Mouse (Mus musculus): ENCODE measurements around the gene Nucb1. TPM values are rescaled to one million over a fixed set of nuclear protein-coding genes. Genes with fewer than 3 reads are reported as not detected.
"Not testable (repeated sequence)": the region's sequence is repeated elsewhere in the genome, so short reads cannot be mapped to it uniquely, and the experiment has no call there.

Gene Nucb1
- polyA plus RNA-seq, 1 experiment from 2014 or later, result 125 TPM

GRCm38 (mm10) chr7:45538163-45539041 is 28.2 kb upstream of the Nucb1 start:
- peak overlapping the region; percentile 62 for H3K4me3 ChIP-seq
- peak; percentile 57 for DNase-seq (ENCODE audit: low spot score)
- peaks cover 13% of the 10 kb centered on the region for H3K4me1 ChIP-seq
- no peaks in the 10 kb centered on the region for H3K36me3 ChIP-seq
- WGBS, result 3% methylated on average over 29 of the region's 29 CpGs
- H3K27ac ChIP-seq, result peak overlapping the region; percentile 72
- no peaks in the 10 kb centered on the region for H3K27me3 ChIP-seq (ENCODE audit: low read depth, poor library complexity, severe bottlenecking)
- H3K9me3 ChIP-seq (replicated peaks), result no peaks in the 10 kb centered on the region

GRCm38 (mm10) chr7:45537602-45538001 is 27.4 kb upstream of the Nucb1 start:
- H3K27me3 ChIP-seq (ENCODE audit: low read depth, poor library complexity, severe bottlenecking), result no peaks in the 10 kb centered on the region
- DNase-seq (ENCODE audit: low spot score), result no peak
- no peaks in the 10 kb centered on the region for H3K36me3 ChIP-seq
- H3K27ac ChIP-seq, result peak overlapping the region; percentile 72
- no peaks in the 10 kb centered on the region for H3K9me3 ChIP-seq (replicated peaks)
- WGBS, result 78% methylated on average over 10 of the region's 10 CpGs
- peak overlapping the region; percentile 62 for H3K4me3 ChIP-seq
- peaks cover 13% of the 10 kb centered on the region for H3K4me1 ChIP-seq

GRCm38 (mm10) chr7:45535676-45536075 is 25.5 kb upstream of the Nucb1 start:
- H3K36me3 ChIP-seq, result no peaks in the 10 kb centered on the region
- DNase-seq (ENCODE audit: low spot score), result no peak
- no peak overlapping the region for H3K4me3 ChIP-seq
- 76% methylated on average over 1 of the region's 1 CpGs for WGBS
- no peaks in the 10 kb centered on the region for H3K9me3 ChIP-seq (replicated peaks)
- peaks cover 14% of the 10 kb centered on the region for H3K4me1 ChIP-seq
- H3K27me3 ChIP-seq (ENCODE audit: low read depth, poor library complexity, severe bottlenecking), result 0 out of 2 replicates have a peak, but pooled peaks cover under 1% of the 10 kb centered on the region
- H3K27ac ChIP-seq, result no peak overlapping the region

- H3K4me3 ChIP-seq, result no peak overlapping the region
- H3K9me3 ChIP-seq (replicated peaks), result no peaks in the 10 kb centered on the region
- DNase-seq (ENCODE audit: low spot score), result no peak
- 0 out of 2 replicates have a peak overlapping the region, but pooled peaks have one; percentile 12 for H3K27ac ChIP-seq
- H3K36me3 ChIP-seq, result no peaks in the 10 kb centered on the region
- peaks cover 18% of the 10 kb centered on the region for H3K4me1 ChIP-seq
- 86% methylated on average over 2 of the region's 2 CpGs for WGBS
- H3K27me3 ChIP-seq (ENCODE audit: low read depth, poor library complexity, severe bottlenecking), result 0 out of 2 replicates have a peak, but pooled peaks cover 3% of the 10 kb centered on the region
Measured at GRCm38 (mm10) chr7:45530643-45531042, 20.4 kb upstream of the Nucb1 start.

GRCm38 (mm10) chr7:45529461-45529860 is 19.3 kb upstream of the Nucb1 start:
- Histone ChIP-seq H3K36me3 (peaks cover 5% of the 10 kb centered on the region), H3K4me1 (peaks cover 29% of the 10 kb centered on the region), H3K27ac (peak overlapping the region; percentile 14), H3K9me3 (replicated peaks) (no peaks in the 10 kb centered on the region), H3K4me3 (peak overlapping the region; percentile 9; the same call in 1 of the 2 replicates), H3K27me3 (ENCODE audit: low read depth, poor library complexity, severe bottlenecking) (0 out of 2 replicates have a peak, but pooled peaks cover 3% of the 10 kb centered on the region)
- WGBS, result 24% methylated on average over 6 of the region's 6 CpGs
- DNase-seq (ENCODE audit: low spot score), result no peak

GRCm38 (mm10) chr7:45527169-45527568 is 17.0 kb upstream of the Nucb1 start:
- H3K9me3 ChIP-seq (replicated peaks); H3K27me3 ChIP-seq (ENCODE audit: low read depth, poor library complexity, severe bottlenecking): not testable (repeated sequence)
- peaks cover 19% of the 10 kb centered on the region for H3K36me3 ChIP-seq

GRCm38 (mm10) chr7:45526474-45527120 is 16.4 kb upstream of the Nucb1 start:
- no peak for DNase-seq (ENCODE audit: low spot score)
- WGBS, result 24% methylated on average over 7 of the region's 7 CpGs
- Histone ChIP-seq H3K4me3 (peak overlapping the region; percentile 91), H3K27me3 (ENCODE audit: low read depth, poor library complexity, severe bottlenecking) (0 out of 2 replicates have a peak, but pooled peaks cover 3% of the 10 kb centered on the region), H3K9me3 (replicated peaks) (no peaks in the 10 kb centered on the region), H3K4me1 (peaks cover 51% of the 10 kb centered on the region), H3K36me3 (peaks cover 19% of the 10 kb centered on the region), H3K27ac (peak overlapping the region; percentile 91)

More at GRCm38 (mm10) chr7:45527169-45527568, 17.0 kb upstream of the Nucb1 start:
- not testable (repeated sequence) for H3K27ac ChIP-seq; DNase-seq (ENCODE audit: low spot score); H3K4me3 ChIP-seq
- peaks cover 46% of the 10 kb centered on the region for H3K4me1 ChIP-seq
- 94% methylated on average over 6 of the region's 6 CpGs for WGBS

- under 1% methylated on average over 54 of the region's 54 CpGs for WGBS
- peak within 1 kb of the TSS; percentile 91 for H3K27ac ChIP-seq
- H3K27me3 ChIP-seq (ENCODE audit: low read depth, poor library complexity, severe bottlenecking), result 0 out of 2 replicates have a peak, but pooled peaks cover 3% of the 10 kb centered on the region
- H3K4me1 ChIP-seq, result peaks cover 55% of the 10 kb centered on the region
- peak; percentile 98 for DNase-seq (ENCODE audit: low spot score)
- H3K36me3 ChIP-seq, result peaks cover 19% of the 10 kb centered on the region
- H3K9me3 ChIP-seq (replicated peaks), result no peaks in the 10 kb centered on the region
- peak within 1 kb of the TSS; percentile 91 for H3K4me3 ChIP-seq
Measured at GRCm38 (mm10) chr7:45525809-45526473, 15.7 kb upstream of the Nucb1 start, which contains the start of the genes Ppp1r15a and Plekha4. Ppp1r15a (minus strand) TSS chr7:45526268. Plekha4 (plus strand) TSS chr7:45526330.

- Histone ChIP-seq H3K4me3 (peak overlapping the region; percentile 91), H3K27ac (peak overlapping the region; percentile 91), H3K9me3 (replicated peaks) (no peaks in the 10 kb centered on the region), H3K27me3 (ENCODE audit: low read depth, poor library complexity, severe bottlenecking) (no peaks in the 10 kb centered on the region), H3K36me3 (peaks cover 19% of the 10 kb centered on the region), H3K4me1 (peaks cover 48% of the 10 kb centered on the region)
- 34% methylated on average over 12 of the region's 12 CpGs for WGBS
- no peak for DNase-seq (ENCODE audit: low spot score)
Measured at GRCm38 (mm10) chr7:45524841-45525621, 14.8 kb upstream of the Nucb1 start.

- H3K9me3 ChIP-seq (replicated peaks), result no peaks in the 10 kb centered on the region
- peaks cover 19% of the 10 kb centered on the region for H3K36me3 ChIP-seq
- no peak overlapping the region for H3K27ac ChIP-seq
- 84% methylated on average over 13 of the region's 13 CpGs for WGBS
- no peaks in the 10 kb centered on the region for H3K27me3 ChIP-seq (ENCODE audit: low read depth, poor library complexity, severe bottlenecking)
- peaks cover 40% of the 10 kb centered on the region for H3K4me1 ChIP-seq
- H3K4me3 ChIP-seq, result peak overlapping the region; percentile 31
- no peak for DNase-seq (ENCODE audit: low spot score)
Measured at GRCm38 (mm10) chr7:45523678-45524170, 13.5 kb upstream of the Nucb1 start.

GRCm38 (mm10) chr7:45522957-45523676 is 12.9 kb upstream of the Nucb1 start:
- Histone ChIP-seq H3K4me3 (peak overlapping the region; percentile 66), H3K27ac (no peak overlapping the region), H3K36me3 (peaks cover 19% of the 10 kb centered on the region), H3K4me1 (peaks cover 40% of the 10 kb centered on the region), H3K9me3 (replicated peaks) (no peaks in the 10 kb centered on the region), H3K27me3 (ENCODE audit: low read depth, poor library complexity, severe bottlenecking) (no peaks in the 10 kb centered on the region)
- no peak for DNase-seq (ENCODE audit: low spot score)
- 69% methylated on average over 18 of the region's 18 CpGs for WGBS
